Mouse (Mus musculus) liver, adult (tissue): ENCODE measurements at regions not wholly inside any gene's neighbourhood (a gene's known extent, or its start where the extent isn't known, plus 50 kb on each side); places are given as distances from the start of the nearest gene placed in this dataset.
A peak's percentile ranks its signal among the peaks of the same experiment; 100 is the strongest.

Source experiments
- GATA4 ChIP-seq: IDR thresholded peaks from 2 replicates; pipeline ENCODE4 v1.6.1; 2014; ENCODE audit warnings: mild to moderate bottlenecking, low read length; ENCODE audit not compliant: insufficient replicate concordance

DNA sequence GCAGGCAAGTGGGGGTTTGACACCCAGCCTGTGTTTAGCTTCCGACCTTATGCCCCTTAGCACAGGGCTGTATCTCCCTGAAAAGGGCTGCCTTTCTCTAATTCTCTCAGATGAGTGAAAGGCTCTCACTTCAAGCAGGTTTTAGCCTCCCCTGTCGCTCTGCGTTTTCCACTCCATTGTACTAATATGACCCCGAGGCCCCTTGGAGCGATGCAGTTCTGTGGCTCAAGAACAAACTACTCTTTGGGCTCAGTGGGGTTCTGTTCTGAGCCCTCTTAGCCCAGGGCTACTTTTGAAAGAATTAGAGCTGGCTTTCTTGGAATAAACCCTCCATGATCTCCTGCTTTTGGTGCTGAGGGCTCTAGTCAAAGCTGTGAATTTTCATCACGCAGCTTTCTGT, 53.4 kb upstream of the Castor2 start:
- no peak for TF ChIP-seq GATA4

DNA sequence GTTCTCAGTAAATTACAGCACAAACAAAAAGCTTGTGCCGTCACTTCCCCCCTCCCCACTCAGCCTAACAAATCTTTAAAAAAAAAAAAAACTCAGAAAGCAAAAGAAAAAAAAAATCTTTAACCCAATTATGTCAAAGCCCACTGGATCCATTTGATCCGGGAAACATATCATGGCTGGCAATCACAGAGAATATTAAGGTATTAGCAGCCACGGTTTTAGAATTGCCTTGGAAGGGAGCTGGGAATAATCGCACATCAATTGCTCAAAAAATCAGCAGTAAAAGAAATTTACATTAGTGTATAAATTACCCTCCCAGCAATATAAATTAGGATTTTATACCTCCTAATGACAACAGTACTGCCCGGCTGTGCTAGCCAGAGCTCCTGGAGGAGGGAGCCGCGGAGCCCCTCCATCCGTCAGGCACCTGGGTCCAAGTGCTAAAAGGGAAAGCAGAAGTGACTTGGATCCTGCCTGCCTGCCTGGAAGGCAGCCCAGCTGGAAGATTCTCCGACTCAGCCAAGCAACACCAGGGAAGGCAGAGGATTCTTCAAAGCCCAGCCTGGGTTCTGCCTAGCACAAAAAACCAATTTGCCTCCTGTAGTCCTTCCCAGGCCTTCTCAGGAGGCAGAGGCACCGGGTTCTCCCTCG, 72.1 kb upstream of the Castor2 start:
- TF ChIP-seq GATA4, result no peak

DNA sequence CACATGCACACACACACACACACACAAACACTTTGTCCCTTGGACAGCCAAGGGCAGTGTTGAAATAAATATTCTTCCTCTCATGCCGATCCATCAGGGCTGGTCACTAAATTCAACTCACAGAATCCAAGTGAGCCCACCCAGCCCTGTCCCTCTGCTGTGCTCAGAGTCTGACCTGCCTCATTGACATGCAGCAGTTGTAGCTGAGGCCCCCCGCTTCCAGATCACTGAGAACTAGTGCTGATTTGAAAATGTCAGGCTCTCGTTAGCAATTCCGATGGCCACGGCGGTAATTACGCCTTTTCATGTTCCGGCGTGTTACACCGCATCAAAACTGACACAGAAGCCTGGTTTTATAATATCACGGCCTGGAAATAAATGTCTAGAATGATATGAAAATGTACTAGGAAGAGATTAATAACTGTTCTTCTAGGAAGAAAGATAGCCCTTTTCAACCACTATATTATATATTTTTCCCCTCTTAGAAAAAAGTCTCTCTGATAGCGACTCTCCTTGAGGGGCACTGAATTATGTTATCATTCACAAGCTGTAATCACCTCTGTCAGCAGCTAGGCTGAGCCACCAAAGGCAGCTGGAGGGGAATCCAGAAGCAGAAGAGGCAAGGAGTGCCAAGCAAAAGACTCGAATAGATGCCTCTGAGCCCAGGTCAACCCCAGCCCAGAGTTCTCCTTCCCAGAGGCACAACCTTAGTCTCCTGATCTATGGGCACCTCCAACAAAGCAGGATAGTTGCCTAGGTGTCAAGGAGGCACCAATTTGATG, 79.7 kb upstream of the Castor2 start:
- TF ChIP-seq GATA4, result no peak

DNA sequence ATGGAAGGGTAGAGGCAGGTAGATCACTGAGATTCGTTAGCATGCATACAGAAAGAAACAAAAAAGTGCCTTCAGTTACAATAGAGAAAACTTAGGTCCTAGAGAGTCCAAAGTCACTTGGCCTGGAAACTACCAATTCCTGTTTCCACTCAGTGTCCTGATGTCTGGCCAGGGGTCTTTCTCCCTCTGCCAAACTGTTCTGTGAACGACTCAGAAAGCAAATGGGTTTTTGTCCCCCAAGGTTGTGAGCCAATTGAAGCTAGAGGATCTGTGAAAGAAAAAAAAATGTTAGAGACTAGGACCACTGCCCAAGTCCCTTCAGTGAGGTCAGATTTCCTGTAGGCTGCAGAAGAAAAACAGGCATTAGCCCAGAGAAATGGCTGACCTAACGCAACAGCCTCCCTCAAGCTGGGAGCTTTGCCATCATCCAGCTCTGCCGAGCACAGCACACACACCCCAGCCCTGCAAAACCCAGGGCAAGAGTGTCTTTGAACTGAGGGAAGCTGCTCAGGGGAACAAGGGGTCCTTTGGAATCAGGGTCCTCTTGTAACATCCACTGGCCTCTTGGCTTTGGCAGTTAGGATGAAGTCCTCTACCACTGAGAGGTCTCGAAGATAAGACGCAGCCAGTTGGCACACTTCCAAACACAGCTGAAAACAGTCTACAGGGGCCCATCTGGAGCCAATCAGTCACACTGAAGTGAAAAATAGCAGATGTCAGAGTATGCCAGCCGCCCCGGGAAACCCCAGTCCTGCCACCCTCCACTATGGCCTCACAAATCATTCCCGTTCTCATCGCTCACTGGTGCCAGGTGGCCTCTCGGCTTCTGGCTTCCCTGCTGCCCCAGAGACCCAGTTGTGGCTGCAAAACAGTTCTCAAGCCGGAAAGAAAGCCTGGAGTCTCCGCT, 85.0 kb upstream of the Castor2 start:
- peak; percentile 28; the same call in 1 of the 2 replicates for TF ChIP-seq GATA4

DNA sequence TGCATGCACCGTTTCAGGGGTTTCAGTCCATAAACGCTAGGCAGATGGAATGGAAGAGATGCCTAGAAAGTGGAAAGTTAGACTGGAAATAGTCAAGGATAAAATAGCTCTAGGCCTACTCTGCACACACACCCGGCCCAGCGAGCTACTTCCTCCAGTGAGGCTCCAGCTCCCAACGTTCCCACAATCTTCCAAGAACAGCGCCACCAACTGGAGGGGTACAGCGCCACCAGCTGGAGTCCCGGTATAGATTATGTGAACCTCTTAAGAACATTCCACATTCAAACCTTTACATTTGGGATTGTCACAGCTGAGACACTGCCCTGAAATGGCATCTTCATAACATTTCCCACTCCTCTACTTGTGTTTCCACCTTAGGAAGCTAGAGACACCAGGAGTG, 86.3 kb upstream of the Castor2 start:
- TF ChIP-seq GATA4, result no peak

DNA sequence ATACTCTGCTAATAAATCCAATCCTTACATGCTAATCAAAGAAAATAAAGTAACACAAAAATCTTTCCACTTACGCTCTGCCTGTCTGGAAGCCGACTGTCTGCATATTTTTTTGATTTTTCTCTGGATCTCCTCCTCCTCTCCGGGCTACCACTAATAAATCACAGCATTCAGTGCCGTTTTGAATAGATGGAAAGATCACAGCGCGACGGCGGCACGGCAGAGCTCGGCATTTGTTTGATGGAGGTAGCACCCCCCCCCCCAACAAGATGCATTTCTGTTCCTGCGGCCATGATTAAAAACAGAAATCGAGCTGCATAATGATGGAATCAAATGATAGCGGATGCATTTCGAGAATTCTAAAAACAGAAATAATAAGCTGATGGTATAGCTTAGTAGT, 89.7 kb upstream of the Castor2 start:
- TF ChIP-seq GATA4, result no peak

DNA sequence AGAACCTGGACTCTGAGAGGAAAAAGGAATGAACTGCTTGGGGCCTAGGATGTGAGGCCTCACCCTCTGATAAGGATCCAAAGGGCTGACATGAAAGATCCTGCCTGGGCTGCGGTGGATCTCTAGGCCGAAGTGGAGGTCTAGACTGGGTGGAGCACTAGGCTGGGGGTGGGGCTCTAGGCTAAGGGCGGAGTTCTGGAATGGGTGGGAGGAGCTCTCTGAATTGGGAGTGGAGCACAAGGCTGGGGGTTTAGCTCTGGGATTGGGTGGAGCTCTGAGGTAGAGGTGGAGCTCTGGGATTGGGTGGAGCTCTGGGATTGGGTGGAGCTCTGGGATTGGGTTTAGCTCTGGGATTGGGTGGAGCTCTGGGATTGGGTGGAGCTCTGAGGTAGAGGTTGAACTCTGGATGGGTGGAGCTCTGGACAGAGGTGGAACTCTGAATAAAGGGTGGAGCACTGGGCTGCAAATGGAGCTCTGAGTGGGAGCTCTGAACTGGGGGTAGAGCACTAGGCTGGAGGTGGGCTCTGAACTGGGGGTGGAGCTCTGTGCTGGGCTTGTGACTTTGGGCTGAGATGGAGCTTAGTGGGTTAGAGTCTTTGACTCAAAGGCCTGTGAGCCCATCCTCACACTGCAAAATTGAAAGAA, 92.3 kb upstream of the Castor2 start:
- TF ChIP-seq GATA4, result no peak

DNA sequence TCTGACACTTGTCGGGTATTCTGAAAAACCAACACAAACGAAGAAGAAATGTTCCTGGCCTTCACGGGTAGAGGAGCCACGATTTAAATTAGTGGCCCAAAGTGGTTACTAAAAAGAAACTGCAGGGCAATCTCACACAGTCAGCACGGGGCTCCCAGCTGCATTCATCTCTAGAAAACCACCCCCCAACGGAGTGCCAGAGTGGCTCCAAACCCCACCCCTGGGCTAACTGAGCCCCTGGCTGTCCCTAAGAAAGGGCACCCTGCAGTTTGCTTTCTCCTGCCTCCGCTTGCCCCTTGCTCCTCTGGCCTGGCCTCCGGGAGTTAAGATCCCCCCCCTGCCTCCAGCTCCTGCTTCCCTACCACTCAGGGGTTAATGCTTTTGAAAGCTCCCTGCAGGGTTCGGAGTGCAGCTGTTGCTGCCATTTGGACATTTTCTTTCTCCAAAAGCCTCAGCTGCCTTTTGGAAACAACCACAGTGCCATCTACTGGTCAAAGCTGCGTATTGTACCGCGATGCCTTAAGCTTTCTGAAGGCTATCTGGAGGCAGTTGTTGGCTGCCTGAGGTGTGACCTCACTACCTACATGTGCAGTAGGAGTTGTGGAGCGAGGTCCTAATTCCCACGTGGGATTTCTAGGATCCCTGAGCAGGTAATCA, 92.9 kb upstream of the Castor2 start:
- TF ChIP-seq GATA4, result no peak

DNA sequence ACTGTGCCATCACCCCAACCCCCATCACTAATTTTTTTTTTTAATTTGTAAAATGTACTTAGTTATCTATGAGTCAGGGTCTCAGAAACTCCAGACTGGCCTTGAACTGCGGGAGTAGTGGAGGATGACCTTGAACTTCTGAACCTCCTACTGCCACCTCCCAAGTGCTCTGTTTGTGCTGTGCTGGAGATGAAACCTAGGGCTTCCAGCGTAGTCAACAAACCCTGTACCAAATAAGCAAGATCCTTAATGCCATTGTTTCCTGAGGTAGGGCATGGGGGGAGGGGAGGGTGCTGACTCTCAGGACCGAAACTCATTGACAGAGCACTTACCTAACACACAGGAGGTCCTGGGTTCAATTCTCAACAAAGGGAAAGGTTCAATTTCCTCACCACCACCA, 93.5 kb upstream of the Castor2 start:
- no peak for TF ChIP-seq GATA4

DNA sequence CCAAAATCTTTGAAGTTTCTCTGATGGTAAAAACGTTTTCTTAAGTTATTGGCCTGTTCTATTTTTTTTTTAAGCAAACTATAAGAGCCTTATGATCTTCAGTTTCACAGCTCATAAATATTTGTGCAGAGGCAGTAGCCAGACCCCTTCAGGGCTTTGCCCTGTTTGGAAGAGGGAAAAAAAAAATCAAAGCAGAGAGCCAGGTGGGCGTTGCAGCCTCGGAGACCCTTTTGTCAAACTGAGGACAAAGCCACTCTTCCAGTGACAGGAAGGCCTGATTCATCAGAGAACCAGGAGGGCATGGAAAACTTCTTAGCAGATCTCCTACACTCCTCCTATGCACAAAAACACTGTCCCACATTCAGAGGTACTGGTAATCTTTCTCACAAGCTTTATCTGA, 99.4 kb upstream of the Castor2 start:
- no peak for TF ChIP-seq GATA4

DNA sequence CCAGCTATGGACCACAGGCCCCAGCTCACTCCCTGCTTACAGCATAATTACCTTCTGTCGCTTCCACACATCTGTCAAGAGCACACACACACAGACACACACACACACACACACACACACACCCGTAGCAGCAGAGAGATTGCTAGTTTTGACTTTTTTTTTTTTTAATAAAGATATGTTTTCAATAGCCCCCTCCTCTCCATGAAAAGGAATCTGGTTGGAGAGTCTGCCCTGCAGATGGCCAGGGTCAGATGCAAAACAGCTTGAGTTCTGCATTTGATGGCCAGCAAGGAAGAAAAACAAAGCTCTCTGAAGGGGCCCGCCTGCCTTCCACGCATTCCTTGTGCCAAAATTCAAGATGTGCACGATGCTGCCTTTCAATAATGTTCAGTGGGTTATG, 99.8 kb upstream of the Castor2 start:
- no peak for TF ChIP-seq GATA4

DNA sequence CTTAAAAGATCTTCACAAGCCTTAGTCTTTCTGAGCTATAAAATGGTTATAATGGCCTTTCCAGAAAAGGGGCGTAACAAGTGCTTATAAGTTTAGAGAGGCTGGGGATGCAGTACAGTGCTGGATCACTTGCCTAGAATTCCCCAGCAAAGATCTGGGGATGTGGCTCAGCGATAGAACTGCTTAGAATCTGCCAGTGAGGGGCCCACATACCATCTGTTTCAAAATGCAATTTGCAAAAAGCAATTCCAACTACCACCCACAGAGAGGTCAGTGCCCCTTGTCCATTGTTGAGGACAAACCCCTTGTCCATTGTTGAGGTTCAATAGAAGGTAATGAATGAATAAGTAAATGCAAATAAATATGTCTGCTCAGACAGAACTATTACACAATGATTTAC, 107.5 kb upstream of the Castor2 start:
- no peak for TF ChIP-seq GATA4

DNA sequence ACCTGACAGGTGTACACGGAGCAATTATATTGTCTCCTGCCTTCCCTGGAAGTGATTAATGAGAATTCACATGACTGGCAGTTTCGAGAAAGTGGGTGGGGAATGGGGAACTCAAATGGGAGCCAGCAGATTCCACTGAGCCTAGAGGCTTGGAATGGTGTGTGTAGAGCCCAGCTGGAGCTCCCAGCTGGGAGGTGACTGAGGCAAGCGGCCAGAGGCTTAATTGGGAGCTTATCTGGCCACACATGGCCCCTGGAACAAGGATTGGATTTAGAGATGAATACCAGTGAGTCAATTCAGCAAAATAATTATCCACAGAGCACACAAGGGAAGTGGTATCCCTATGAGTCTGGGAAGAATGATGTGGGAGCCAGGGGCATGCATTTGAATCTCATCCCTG, 108.0 kb upstream of the Castor2 start:
- TF ChIP-seq GATA4, result no peak

DNA sequence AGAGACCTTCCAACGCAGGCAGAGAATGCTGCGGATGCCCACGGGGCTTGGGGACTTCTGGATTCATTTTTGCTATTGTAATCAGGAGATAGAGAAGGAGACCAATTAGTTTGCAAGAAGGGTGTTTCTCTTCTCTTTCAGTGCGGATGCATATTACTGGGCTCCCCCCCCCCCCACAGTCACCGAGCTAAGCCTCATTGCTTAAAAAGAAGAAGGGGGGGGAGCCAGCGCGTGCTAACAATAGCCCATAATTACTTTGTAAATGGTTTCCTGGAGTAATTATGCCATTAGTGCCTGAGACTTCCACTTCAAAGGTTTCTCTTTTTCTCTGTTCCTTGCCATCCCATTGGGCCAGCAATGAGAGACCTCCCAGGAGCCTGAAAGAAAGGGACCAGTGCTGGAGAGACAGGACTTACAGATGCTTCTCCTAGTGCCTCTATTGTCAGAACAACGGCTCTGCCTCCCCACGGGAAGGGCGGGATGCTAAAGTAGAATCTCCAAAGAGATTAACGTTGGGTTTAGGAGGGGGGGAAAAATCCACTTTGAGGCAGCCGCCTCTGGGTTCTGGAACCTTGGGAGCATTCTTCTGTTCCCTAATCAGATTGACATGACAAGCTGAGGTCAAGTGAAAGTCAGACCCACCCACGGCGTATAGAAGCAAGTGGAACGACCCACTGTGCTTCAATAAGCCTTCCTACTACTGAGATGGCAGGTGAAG, 116.1 kb upstream of the Castor2 start:
- TF ChIP-seq GATA4, result no peak

DNA sequence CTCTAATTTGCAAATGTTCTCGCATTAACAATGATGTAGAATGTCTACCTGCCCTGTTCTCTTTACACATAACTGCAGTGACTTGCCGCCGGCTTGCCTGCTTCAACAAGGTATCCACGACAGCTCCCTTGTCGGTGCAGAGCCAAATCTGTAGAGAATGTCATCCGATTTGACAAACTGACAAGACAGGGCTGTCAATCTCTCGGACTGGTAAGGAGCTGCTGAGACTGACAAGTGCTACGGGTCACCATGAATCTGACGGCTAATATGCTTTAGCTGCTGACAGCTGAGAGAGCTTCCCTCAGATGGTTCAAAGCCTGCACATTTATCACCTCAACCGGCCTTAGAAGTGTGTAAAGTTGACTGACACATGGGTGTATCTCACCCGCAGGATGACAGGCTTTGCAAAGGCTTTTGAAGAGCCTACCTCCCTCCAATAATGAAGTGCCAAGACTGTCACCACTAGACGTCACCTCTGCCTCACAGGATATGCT, 129.0 kb upstream of the Castor2 start:
- TF ChIP-seq GATA4, result no peak

DNA sequence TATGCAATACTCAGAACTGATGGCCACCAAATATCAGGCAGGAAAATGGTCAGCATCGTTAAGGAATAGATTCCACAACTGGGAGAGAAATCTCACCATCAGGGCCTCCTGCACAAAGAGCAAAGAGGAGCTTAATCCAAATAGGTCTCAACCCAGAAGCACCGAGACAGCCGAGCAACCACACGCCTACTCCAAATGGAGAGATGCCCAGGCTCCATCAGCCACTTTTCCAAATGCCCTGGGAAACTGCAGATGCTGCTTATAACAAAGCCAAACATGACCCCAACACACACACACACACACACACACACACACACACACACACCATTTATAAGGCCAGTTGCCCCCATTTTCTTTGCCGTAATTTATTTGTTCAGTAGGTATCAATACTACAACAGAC, 136.2 kb upstream of the Castor2 start:
- TF ChIP-seq GATA4, result no peak
